Mouse (Mus musculus): ENCODE results near the gene Mepce. TPM values are rescaled to one million over a fixed set of nuclear protein-coding genes. Genes with fewer than 3 reads are reported as not detected.
A peak's percentile ranks its signal among the peaks of the same experiment; 100 is the strongest.

Gene Mepce
- total RNA-seq, 1 experiment: 42.3 TPM

DNA sequence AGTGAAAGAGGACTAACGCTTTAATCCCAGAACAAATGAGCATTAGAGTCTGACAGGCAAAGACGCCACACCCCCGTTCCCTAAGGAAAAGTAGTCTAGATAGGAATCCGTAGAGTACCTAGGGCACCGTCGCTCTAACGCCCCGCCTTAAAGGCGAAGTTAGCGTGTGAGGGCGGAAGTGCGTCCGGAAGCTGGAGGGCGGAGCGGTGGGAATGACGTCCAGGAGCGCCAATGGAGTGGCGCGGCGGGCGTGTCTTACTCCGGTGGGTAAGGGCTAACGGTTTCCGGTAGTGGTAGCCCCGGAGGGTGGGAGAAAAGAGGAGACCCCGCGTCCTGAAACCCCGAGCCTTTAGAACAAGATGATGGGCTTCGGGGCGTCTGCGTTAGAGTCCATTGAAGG lies 8.8 kb downstream of the Mepce start, which contains the start of gene Ppp1r35:
Gene Ppp1r35 (plus strand): TSS at position 215 of the 400 bp plus-strand sequence.
- no peaks in the 10 kb centered on the region for H3K9me3 ChIP-seq (ENCODE audit: control insufficient read depth, insufficient read depth, low read depth, low read length)
- peak within 1 kb of the TSS; percentile 86 for H3K9ac ChIP-seq (ENCODE audit: insufficient read depth, low read depth, low read length, poor library complexity, severe bottlenecking)
- peaks cover 7 to 15% of the 10 kb centered on the region in 2 experiments; a peak in 3 of 4 replicates for H3K4me1 ChIP-seq (ENCODE audit: control insufficient read depth in 2 of 2, insufficient read depth in 2 of 2, low read length in 2 of 2, poor library complexity in 1 of 2)
- TF ChIP-seq HCFC1 (IDR thresholded peaks at IDR 0.05; ENCODE audit: borderline replicate concordance, insufficient read depth, low read length): peak; percentile 84
- peak; percentile 74 for TF ChIP-seq CHD2 (IDR thresholded peaks at IDR 0.05; ENCODE audit: low read depth, low read length)
- no peak for TF ChIP-seq ZC3H11A (IDR thresholded peaks at IDR 0.05; ENCODE audit: borderline replicate concordance, low read depth, low read length)
- no peak for TF ChIP-seq ZNF384 (IDR thresholded peaks at IDR 0.05; ENCODE audit: low read depth, low read length)
- TF ChIP-seq MAFK (IDR thresholded peaks at IDR 0.05; ENCODE audit: insufficient read depth, low read depth, low read length): no peak
- H3K4me3 ChIP-seq (ENCODE audit: insufficient read depth in 1 of 2, low read depth in 1 of 2, low read length in 2 of 2, poor library complexity in 1 of 2, severe bottlenecking in 1 of 2): peak within 1 kb of the TSS; percentile 87 to 91
- peak within 1 kb of the TSS; percentile 74 for H3K27ac ChIP-seq (ENCODE audit: insufficient read depth, low read depth, low read length, poor library complexity, severe bottlenecking)
- H3K36me3 ChIP-seq (ENCODE audit: control insufficient read depth, insufficient read depth, low read length, poor library complexity, severe bottlenecking): peaks cover 29% of the 10 kb centered on the region
- peak; percentile 95 for DNase-seq (ENCODE audit: low read depth, low spot score)
- in situ Hi-C loops (cut with MboI; ENCODE audit: low sequenced_read_pairs in 2 of 2, unreplicated experiment in 2 of 2): no loop called here

GRCm38 (mm10) chr5:137777267-137777845 lies 10.1 kb downstream of the Mepce start:
- in situ Hi-C loops (cut with MboI; ENCODE audit: low sequenced_read_pairs in 2 of 2, unreplicated experiment in 2 of 2): no loop called here
- Histone ChIP-seq H3K9ac (ENCODE audit: insufficient read depth, low read depth, low read length, poor library complexity, severe bottlenecking) (no peak overlapping the region; the same call in 1 of the 2 replicates), H3K36me3 (ENCODE audit: control insufficient read depth, insufficient read depth, low read length, poor library complexity, severe bottlenecking) (peaks cover 17% of the 10 kb centered on the region), H3K9me3 (ENCODE audit: control insufficient read depth, insufficient read depth, low read depth, low read length) (no peaks in the 10 kb centered on the region), H3K4me1 (ENCODE audit: control insufficient read depth in 2 of 2, insufficient read depth in 2 of 2, low read length in 2 of 2, poor library complexity in 1 of 2) (peaks cover 7 to 12% of the 10 kb centered on the region in 2 experiments; a peak in 3 of 4 replicates), H3K4me3 (ENCODE audit: insufficient read depth in 1 of 2, low read depth in 1 of 2, low read length in 2 of 2, poor library complexity in 1 of 2, severe bottlenecking in 1 of 2) (no peak overlapping the region), H3K27ac (ENCODE audit: insufficient read depth, low read depth, low read length, poor library complexity, severe bottlenecking) (no peak overlapping the region)
- DNase-seq (ENCODE audit: low read depth, low spot score): no peak
- no peak for TF ChIP-seq ZC3H11A (IDR thresholded peaks at IDR 0.05; ENCODE audit: borderline replicate concordance, low read depth, low read length)
- no peak for TF ChIP-seq HCFC1 (IDR thresholded peaks at IDR 0.05; ENCODE audit: borderline replicate concordance, insufficient read depth, low read length)
- TF ChIP-seq CHD2 (IDR thresholded peaks at IDR 0.05; ENCODE audit: low read depth, low read length): no peak
- TF ChIP-seq ZNF384 (IDR thresholded peaks at IDR 0.05; ENCODE audit: low read depth, low read length): no peak
- TF ChIP-seq MAFK (IDR thresholded peaks at IDR 0.05; ENCODE audit: insufficient read depth, low read depth, low read length): no peak

DNA sequence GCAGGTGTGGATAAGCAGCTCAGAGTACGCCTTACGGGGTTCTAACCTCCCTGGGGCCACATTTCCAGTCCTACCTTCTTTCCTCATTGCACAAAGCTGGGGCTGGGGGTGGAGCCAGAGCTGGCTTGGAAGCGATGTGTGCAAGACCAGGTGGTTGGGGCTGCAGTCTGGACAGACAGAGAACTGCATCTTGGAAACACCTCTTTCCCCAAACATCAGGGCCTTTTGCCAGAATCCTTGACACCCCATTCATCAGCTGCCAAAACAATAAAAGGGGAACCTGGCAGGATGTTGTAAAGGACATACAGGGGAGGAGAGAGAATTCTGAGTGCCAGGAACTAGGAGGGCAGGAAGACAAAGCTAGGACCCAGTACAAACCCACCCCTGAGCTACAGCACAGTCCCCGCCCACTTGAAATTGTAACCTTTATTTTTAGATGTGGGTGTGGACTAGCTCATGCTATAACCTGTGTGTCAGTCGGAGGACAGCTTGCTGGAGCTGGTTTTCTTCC lies 11.0 kb downstream of the Mepce start:
- in situ Hi-C loops (cut with MboI; ENCODE audit: low sequenced_read_pairs in 2 of 2, unreplicated experiment in 2 of 2): no loop called here

GRCm38 (mm10) chr5:137775587-137776290 lies 11.7 kb downstream of the Mepce start:
- H3K9ac ChIP-seq (ENCODE audit: insufficient read depth, low read depth, low read length, poor library complexity, severe bottlenecking): no peak overlapping the region
- H3K36me3 ChIP-seq (ENCODE audit: control insufficient read depth, insufficient read depth, low read length, poor library complexity, severe bottlenecking): peaks cover 4% of the 10 kb centered on the region
- TF ChIP-seq ZC3H11A (IDR thresholded peaks at IDR 0.05; ENCODE audit: borderline replicate concordance, low read depth, low read length) (no peak), MAFK (IDR thresholded peaks at IDR 0.05; ENCODE audit: insufficient read depth, low read depth, low read length) (no peak), ZNF384 (IDR thresholded peaks at IDR 0.05; ENCODE audit: low read depth, low read length) (no peak), HCFC1 (IDR thresholded peaks at IDR 0.05; ENCODE audit: borderline replicate concordance, insufficient read depth, low read length) (no peak), CHD2 (IDR thresholded peaks at IDR 0.05; ENCODE audit: low read depth, low read length) (no peak)
- no peaks in the 10 kb centered on the region for H3K9me3 ChIP-seq (ENCODE audit: control insufficient read depth, insufficient read depth, low read depth, low read length)
- H3K4me3 ChIP-seq (ENCODE audit: insufficient read depth in 1 of 2, low read depth in 1 of 2, low read length in 2 of 2, poor library complexity in 1 of 2, severe bottlenecking in 1 of 2): no peak overlapping the region; a peak in 1 of 4 replicates
- in situ Hi-C loops (cut with MboI; ENCODE audit: low sequenced_read_pairs in 2 of 2, unreplicated experiment in 2 of 2): no loop called here
- peak overlapping the region; percentile 68 for H3K27ac ChIP-seq (ENCODE audit: insufficient read depth, low read depth, low read length, poor library complexity, severe bottlenecking)
- no peak for DNase-seq (ENCODE audit: low read depth, low spot score)
- peaks cover 7 to 9% of the 10 kb centered on the region in 2 experiments; a peak in 3 of 4 replicates for H3K4me1 ChIP-seq (ENCODE audit: control insufficient read depth in 2 of 2, insufficient read depth in 2 of 2, low read length in 2 of 2, poor library complexity in 1 of 2)

More for the DNA sequence above, 11.0 kb downstream of the Mepce start:
- H3K9ac ChIP-seq (ENCODE audit: insufficient read depth, low read depth, low read length, poor library complexity, severe bottlenecking): peak overlapping the region; percentile 49; the same call in 1 of the 2 replicates
- H3K4me3 ChIP-seq (ENCODE audit: insufficient read depth in 1 of 2, low read depth in 1 of 2, low read length in 2 of 2, poor library complexity in 1 of 2, severe bottlenecking in 1 of 2): peak overlapping the region in 1 of 2 experiments; percentile 19; a peak in 2 of 4 replicates
- H3K36me3 ChIP-seq (ENCODE audit: control insufficient read depth, insufficient read depth, low read length, poor library complexity, severe bottlenecking): peaks cover 8% of the 10 kb centered on the region
- TF ChIP-seq HCFC1 (IDR thresholded peaks at IDR 0.05; ENCODE audit: borderline replicate concordance, insufficient read depth, low read length) (no peak), ZNF384 (IDR thresholded peaks at IDR 0.05; ENCODE audit: low read depth, low read length) (no peak), MAFK (IDR thresholded peaks at IDR 0.05; ENCODE audit: insufficient read depth, low read depth, low read length) (no peak), CHD2 (IDR thresholded peaks at IDR 0.05; ENCODE audit: low read depth, low read length) (no peak), ZC3H11A (IDR thresholded peaks at IDR 0.05; ENCODE audit: borderline replicate concordance, low read depth, low read length) (no peak)
- DNase-seq (ENCODE audit: low read depth, low spot score): peak; percentile 63
- no peaks in the 10 kb centered on the region for H3K9me3 ChIP-seq (ENCODE audit: control insufficient read depth, insufficient read depth, low read depth, low read length)
- H3K27ac ChIP-seq (ENCODE audit: insufficient read depth, low read depth, low read length, poor library complexity, severe bottlenecking): peak overlapping the region; percentile 68
- peaks cover 7 to 9% of the 10 kb centered on the region in 2 experiments; a peak in 3 of 4 replicates for H3K4me1 ChIP-seq (ENCODE audit: control insufficient read depth in 2 of 2, insufficient read depth in 2 of 2, low read length in 2 of 2, poor library complexity in 1 of 2)

Measured in ES-E14 (cell line).